Mouse (Mus musculus) kidney, adult 11 months (tissue): Measurements from ENCODE around the gene Fads3.
A peak's percentile ranks its signal among the peaks of the same experiment; 100 is the strongest.

Source experiments
- DNase-seq: peaks from one replicate; pipeline ENCODE4 v3.0.0; 2022

Fads3 gene

DNA sequence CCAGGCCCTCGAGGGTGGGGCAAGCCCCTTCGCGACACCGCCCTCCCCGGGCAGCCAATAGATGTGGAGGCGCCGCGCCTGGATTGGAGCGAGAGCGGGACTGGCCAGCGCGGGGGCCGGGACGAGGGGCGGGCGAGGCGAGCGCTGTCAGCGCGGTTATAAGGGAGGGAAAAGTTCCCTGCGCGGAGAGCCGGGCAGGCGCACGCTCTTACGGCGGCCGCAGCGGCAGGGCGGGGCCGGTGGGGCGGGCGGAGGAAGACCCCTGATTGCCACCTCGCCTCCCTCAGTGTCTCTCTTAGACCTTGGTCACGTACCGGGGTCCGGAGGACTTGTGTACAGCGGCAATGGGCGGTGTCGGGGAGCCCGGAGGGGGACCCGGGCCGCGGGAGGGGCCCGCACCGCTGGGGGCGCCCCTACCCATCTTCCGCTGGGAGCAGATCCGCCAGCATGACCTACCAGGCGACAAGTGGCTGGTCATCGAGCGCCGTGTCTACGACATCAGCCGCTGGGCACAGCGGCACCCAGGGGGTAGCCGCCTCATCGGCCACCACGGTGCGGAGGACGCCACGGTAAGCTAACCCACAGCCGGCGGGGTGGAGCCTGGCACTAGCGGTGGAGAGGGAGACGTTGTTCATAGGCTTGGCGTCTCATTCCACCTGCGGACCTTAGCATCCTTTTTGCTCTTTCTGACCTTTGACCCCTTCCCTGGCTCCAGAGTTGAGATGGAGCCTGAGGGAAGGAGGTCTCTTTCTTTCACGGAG lies at the start of gene Fads3:
Gene Fads3 (plus strand): TSS at position 182 of the 761 bp plus-strand sequence.
- peak; percentile 87 for DNase-seq

- DNase-seq = no peak
Measured at GRCm38 (mm10) chr19:9992011-9992958, 49.1 kb upstream of the Fads3 start.

DNA sequence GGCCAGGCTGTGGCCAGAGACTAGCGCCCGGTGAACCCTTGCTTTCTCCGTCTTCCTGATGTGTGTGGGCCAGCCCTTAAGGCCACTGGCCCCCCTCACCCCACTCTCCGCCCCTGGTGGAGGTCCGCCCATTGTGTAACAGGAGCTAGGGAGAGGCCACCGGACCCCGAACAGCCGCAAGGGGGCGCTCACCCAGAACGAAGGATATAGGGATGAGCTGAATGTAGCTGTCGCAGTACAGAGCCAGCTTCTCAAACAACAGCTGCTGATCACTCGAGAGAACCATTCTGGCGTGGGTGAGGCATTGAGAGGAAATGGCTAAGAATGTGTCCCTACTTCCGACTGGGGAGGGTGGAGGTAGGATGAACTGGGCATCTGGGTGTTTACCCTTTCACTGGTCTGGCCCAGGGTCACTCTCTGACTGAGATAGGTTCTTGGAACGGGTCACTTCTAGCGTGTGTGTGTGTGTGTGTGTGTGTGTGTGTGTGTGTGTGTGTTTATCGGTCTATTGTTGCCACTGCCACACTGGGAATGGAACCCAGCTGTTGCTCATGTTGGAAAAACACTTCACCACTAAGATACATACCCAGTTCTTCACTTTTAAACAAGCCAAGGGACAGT lies 48.2 kb upstream of the Fads3 start:
- peak; percentile 82 for DNase-seq

- no peak for DNase-seq
Measured at GRCm38 (mm10) chr19:9997204-9998062, 43.9 kb upstream of the Fads3 start.

- DNase-seq = no peak
Measured at GRCm38 (mm10) chr19:9998063-9998416, 43.3 kb upstream of the Fads3 start.

DNA sequence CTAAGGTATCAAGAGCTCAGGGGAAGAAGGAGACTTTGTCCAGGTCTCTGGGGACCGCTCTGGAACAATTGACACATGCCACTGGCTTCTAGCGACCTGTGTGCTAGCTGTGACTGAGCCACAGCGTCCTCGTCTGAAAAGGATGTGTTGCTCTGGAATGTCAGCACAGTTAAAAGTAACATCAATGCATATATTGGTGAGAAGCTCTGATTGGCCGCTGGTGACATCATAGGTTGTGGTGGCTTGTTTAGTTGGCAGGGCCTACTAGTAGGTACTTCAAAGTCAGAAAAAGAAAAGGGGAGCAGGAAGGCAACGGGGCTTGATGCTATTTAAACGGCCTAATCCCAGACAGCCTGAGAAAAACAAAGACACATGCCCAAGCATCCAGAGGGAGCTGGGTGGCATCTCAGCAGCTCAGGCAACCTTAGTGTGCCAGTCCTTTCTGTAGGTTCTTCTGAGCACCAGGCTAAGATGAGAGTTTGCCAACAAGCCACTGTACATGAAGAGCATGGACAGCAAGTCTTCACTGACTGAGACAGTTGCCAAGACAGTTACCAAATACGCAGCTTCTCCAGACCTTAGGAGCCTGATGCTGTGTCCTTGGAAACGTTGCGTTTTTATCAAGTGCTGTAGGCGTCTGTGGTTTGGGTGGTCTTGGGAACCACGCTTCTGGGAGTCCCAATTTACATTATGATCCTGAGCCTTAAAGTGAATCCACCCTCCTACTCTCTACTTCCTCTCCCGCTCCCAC lies 42.5 kb upstream of the Fads3 start:
- no peak for DNase-seq

DNA sequence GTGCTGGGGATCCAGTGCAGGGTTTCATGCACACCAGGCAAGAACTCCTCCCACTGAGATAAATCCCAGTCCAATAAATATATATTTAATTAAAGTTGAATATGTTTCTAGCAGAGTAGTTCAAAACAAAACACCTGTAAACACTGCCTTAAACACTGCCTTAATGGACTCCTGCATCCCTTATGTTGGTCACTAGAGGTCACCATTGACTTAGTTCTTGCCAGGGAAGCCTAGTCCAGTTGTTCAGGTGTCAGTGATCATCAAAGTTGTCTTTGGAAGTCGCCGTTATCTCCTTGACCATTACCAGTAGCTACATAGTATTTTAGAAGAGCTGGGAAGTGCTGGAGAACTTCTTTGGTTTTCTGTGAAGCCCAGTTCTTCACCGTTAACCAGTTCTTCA lies 41.0 kb upstream of the Fads3 start:
- DNase-seq = peak; percentile 37

DNA sequence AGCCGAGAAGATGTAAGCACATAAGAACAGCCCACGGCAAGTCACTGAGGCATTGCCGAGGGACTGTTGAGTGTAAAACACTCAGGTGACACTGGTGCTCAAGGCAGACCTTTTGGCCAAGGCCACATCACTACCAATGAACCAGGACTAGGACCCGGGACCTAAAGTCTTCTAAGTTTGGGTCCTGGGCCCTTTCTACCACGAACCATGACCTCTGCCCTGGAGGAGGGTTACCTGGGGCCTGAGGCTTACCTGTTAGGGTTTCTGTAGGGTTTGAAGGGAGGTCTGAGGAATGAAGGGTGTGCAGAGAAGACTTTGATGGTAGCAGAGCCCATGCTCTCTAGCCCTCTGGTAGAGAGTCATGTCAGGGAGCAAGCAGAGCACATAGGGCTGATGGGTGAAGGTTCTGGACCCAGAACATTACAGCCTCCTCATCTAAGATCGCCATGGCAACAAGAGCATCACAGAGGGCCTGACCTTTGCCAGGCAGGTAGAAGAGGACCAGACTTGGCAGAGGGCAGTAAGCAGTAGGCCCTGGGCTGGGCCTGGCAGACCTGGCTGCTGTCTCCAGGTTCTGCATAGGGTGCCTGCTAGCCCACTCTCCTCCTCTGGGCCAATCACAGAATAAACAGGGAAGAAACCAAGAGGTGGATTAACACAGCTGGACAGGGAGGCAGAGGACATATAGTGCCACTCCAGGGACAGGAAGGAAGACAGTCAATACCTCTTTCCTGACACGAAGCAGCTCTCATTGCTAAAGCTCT lies 40.0 kb upstream of the Fads3 start, which contains the start of the genes Best1 and Rab3il1:
Gene Best1 (minus strand): TSS at position 428 of the 764 bp plus-strand sequence.
Gene Rab3il1 (plus strand): TSS at position 464 of the 764 bp plus-strand sequence.
- no peak for DNase-seq

DNA sequence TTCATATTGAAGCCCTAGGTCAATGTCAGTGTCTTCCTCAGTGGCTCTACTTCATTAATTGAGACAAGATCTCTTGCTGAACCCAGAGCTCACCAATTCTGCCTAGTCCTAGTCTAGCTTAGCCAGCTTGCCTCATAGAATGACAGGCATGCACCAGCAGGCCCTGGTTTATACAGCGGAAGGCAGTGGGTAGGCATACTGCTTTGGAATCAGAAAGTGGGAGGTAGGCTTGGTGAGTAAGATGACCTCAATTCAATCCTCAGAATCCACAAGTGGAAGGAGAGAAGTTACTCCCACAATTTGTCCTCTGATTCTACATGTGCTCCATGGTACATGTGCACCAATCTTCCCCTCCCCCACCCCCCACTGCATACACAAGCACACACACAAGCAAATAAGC lies 37.7 kb upstream of the Fads3 start:
- no peak for DNase-seq

DNA sequence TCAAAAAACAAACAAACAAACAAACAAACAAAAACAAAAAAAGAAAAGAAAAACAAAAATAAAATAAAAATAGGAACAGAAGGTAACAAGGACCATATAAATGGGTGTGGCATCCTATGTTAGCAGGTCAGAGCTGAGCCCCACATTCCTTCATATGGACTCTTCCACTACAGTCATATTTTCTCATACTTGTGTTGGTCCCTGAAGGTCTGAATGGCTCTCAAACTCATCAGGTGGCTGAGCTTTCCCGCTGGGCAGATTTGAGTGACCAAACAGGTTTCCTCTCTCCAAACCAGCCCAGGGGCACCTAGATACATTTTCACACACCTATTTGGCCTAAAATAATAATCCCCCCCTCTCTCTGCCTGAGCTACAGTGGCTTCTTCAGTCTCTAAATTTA lies 30.0 kb upstream of the Fads3 start:
- DNase-seq = no peak

DNA sequence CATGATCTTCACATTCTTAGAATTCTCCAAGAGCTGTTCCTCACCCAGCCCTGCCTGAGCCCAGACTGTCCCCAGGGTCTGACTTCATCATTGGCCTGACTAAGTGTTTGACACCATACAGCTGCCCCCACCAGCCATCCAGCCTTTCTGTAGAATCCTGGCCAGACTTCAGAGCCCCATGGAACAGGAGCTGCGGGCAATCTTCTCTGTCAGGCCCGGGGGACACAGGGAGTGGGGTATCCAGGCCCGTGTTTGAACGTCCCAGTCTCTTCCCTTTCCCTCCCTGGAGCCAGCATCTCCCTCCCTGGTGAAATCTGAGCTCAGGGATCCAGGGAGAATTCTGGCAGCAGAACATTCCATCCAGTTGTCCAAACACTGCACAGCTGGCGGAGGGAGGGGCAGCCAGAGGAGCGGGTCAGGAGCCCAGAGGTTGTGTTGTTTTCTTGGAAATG lies 28.5 kb upstream of the Fads3 start:
- no peak for DNase-seq

DNA sequence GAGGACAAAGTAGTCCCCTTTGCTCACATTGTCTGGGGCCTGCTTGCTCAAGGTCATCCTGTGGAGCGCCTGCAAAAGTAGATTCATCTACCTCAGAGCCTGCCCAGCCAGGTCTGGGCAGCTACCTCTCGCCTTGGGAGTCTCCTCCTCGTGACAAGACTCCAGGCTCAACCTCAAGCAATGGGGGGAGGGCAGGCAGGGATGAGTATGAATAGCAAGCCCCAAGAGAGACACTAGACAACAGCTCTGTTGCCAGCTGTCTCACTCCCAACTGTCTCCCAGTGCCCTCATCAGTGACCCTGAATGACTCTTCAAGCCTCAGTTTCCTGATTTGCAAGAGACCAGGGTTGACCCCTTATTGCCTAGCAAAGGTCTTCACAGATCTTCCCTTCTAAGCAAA lies 28.0 kb upstream of the Fads3 start:
- no peak for DNase-seq

DNA sequence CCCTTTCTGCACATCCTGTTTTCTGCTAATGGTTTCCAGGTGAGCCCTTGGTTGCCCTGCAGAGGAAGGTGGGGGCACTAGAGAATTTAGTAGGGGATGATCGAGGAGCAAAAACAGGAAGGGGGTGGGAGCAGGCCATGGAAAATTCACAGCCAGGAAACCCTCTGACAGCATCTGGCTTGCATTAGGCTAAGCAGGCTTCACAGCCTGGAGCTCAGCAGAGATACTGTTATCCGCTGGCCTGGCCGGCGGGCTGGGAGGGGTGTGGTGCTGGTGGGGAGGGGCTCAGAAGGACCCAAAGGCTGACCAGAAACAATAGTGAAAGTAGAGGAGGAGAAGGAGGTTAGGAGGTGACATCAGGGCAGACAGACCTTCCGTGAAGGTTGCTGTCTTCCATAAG lies 27.5 kb upstream of the Fads3 start:
- no peak for DNase-seq

DNA sequence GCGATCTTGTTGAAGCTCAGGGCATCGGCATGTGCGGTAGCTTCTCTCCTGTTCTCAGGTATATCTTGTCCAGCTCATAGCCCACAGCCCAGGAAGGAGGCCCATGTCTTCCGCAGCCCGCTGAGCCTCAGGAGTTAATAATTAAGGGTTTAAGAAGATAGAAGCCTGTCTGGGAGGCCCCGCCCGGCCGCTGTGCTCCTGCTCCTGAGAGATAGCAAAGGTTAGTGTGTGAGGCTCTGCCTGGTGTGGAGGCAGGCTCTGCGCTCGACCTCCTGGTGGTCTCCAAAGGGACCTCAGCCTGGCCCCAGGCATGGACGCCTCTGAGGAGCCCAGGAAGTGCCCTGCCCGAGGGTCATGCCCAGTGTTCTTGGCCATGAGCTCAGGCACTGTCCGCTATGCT lies 26.5 kb upstream of the Fads3 start:
- peak; percentile 75 for DNase-seq

- no peak for DNase-seq
Measured at GRCm38 (mm10) chr19:10015442-10015841, 25.9 kb upstream of the Fads3 start.

GRCm38 (mm10) chr19:10016151-10016550 lies 25.2 kb upstream of the Fads3 start:
- DNase-seq = no peak

DNA sequence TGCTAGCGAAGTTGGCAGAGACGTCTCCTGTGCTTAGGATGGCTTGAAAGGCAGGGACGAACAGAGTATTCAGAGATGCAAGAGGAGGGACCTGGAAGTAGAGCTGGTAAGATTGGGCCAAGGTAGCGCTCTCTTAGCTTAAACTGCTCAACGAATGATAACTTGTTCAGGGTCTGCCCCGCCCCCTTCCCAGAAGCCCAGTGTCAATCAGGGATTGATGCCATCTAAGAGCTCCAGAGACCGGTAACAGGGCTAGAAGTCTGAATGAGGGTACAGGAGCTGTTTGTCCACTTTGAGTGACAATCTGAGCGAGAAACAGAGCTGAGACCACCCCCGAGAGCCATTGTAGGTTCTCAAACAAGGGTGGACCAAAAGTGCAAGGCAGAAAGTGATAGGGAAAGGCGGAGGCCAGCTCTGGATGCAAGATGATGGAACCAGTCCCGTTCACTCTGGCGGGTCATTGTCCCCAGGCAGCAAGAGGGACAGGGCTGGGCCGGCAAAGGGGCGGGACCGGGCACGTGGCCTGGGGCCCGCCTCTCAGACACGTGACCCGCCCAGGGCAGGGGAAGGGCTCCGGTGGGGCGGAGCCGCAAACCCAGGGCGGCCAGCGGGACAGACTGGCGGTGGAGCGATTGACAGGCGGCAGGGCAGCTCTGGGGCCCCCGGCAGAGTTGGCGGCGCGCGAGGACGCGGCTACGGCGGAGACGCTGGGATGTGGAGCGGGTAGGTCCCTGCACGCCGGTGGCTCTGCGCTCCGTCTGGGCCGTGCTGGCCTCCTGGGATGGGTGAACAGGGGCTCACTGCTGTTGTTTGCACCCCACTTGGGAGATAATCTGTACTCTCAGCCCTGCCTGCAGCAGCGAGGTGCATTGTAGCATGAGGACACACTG lies 23.5 kb upstream of the Fads3 start:
- peak; percentile 90 for DNase-seq

DNA sequence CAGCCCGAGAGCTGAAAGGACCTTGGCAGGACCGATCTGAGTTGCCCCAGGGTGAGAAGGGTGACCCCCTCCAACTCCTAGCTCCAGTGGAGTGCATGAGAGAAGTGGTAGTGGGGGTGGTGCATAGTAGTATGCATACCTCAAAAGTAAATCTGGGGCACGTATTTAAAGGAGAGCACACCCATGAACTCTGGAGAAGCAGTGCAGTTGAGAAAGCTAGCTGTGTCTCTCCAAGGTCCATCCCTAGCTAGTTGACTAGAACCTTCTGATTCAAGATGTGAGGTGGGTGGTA lies 22.9 kb upstream of the Fads3 start:
- no peak for DNase-seq

DNA sequence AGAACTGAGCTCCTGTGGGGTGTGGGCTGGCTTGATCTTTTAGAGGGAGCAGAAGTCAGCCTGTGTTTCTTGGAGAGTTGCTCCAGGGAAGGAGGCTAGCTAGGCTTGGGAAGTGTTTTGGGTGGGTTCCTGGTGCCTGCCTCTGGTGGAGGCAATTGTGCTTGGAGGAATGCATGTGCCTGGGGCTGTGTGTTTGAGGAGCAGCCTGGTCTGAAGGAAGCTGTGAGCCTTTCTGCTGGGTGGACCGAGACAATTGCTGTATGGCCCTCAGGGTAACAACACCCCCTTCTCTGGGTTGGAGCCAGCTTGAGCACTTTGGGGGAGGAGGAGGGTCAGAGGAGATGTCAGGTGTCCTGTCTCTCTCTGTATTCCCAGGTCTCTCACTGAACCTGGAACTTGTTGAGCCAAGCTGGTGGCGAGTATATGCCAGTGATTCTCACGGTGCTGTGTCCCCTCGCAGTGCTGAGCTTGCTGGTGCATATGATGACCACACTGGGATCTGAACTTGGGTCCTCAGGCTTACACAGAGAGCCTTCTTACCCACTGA lies 22.1 kb upstream of the Fads3 start:
- no peak for DNase-seq

DNA sequence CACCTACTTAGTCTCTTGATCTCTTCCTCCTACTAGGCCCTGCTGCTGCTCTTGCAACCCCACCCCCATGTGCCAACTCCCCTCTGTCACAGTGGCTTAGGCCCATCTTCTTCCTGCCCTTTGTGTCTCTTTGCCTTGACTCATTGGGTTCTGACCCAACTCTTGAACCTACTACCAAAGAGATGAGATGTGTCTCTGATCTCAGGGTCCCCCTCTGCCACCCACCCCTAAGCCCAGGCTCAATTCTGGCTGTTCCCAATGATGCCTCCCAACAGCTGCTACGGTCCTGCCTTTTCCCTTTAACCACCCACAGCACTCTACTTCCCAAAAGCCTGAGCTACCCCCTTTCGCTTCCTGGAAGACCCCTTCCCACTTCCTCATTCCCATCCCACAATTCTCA lies 19.4 kb upstream of the Fads3 start:
- DNase-seq = no peak
